ENCODE assay signal across 19 mouse cellular contexts in genomic region chr5:125147124-125147523, GRCm38 (mm10). TPM values are rescaled to one million over a fixed set of nuclear protein-coding genes. Genes with fewer than 3 reads are reported as not detected.
DNase-seq lines count a peak whose midpoint lies in the region; ATAC-seq lines count a peak whose summit lies in the region.
"Had no signal": no experiment of that assay in that cellular context is flagged by ENCODE, and none has a peak within 500 bp of the region (broad histone marks: within the 10 kb centered on the region; RNA-seq: fewer than 3 reads in every experiment).

No protein-coding gene starts in this region.

- no peaks in the 10 kb centered on the region for H3K9me3 ChIP-seq in heart, embryonic 12.5 days (replicated peaks)
- no peaks in the 10 kb centered on the region for H3K9me3 ChIP-seq in heart, embryonic 11.5 days (replicated peaks; ENCODE audit: control insufficient read depth, low read length)
- H3K9me3 ChIP-seq in midbrain, embryonic 10.5 days (replicated peaks): no peaks in the 10 kb centered on the region
- H3K9me3 ChIP-seq in midbrain, embryonic 16.5 days (replicated peaks; ENCODE audit: control insufficient read depth, low read length, poor library complexity, severe bottlenecking): no peaks in the 10 kb centered on the region
- H3K9me3 ChIP-seq in embryonic facial prominence, embryonic 15.5 days (replicated peaks): no peaks in the 10 kb centered on the region
- no peaks in the 10 kb centered on the region for H3K9me3 ChIP-seq in stomach, embryonic 15.5 days
- H3K9me3 ChIP-seq: hindbrain, embryonic 15.5 days; midbrain, embryonic 13.5 days had no signal

- ATAC-seq in heart, embryonic 12.5 days (ENCODE audit: insufficient number of reproducible peaks, low FRiP score): no peak
- ATAC-seq in heart, embryonic 11.5 days (replicated peaks; ENCODE audit: insufficient number of reproducible peaks, low FRiP score, low TSS enrichment): no peak
- ATAC-seq in midbrain, embryonic 16.5 days: no peak
- ATAC-seq in embryonic facial prominence, embryonic 15.5 days (ENCODE audit: insufficient number of reproducible peaks, low FRiP score, low TSS enrichment, low read depth): no peak
- ATAC-seq in stomach, embryonic 15.5 days (ENCODE audit: insufficient read depth, low FRiP score, low read depth): no peak
- ATAC-seq: intestine, postnatal 0 days; midbrain, embryonic 13.5 days had no signal

- H3K27me3 ChIP-seq in heart, embryonic 12.5 days (replicated peaks): no peaks in the 10 kb centered on the region
- no peaks in the 10 kb centered on the region for H3K27me3 ChIP-seq in heart, embryonic 11.5 days (ENCODE audit: control insufficient read depth, insufficient read depth, low read length)
- H3K27me3 ChIP-seq in midbrain, embryonic 10.5 days (ENCODE audit: low read depth, poor library complexity, severe bottlenecking): no peaks in the 10 kb centered on the region
- H3K27me3 ChIP-seq in midbrain, embryonic 16.5 days (ENCODE audit: control insufficient read depth, insufficient read depth, low read depth, low read length): no peaks in the 10 kb centered on the region
- H3K27me3 ChIP-seq in embryonic facial prominence, embryonic 15.5 days: no peaks in the 10 kb centered on the region
- no peaks in the 10 kb centered on the region for H3K27me3 ChIP-seq in stomach, embryonic 15.5 days (replicated peaks)
- H3K27me3 ChIP-seq: hindbrain, embryonic 15.5 days; midbrain, embryonic 13.5 days had no signal

- H3K36me3 ChIP-seq in heart, embryonic 12.5 days: no peaks in the 10 kb centered on the region
- H3K36me3 ChIP-seq in heart, embryonic 11.5 days (ENCODE audit: control insufficient read depth, insufficient read depth, low read length): peaks cover 3% of the 10 kb centered on the region; the same call in 1 of the 2 replicates
- H3K36me3 ChIP-seq in midbrain, embryonic 10.5 days: peaks cover 3% of the 10 kb centered on the region
- H3K36me3 ChIP-seq in midbrain, embryonic 16.5 days (ENCODE audit: control insufficient read depth, insufficient read depth, low read length): no peaks in the 10 kb centered on the region
- H3K36me3 ChIP-seq in embryonic facial prominence, embryonic 15.5 days: no peaks in the 10 kb centered on the region
- no peaks in the 10 kb centered on the region for H3K36me3 ChIP-seq in stomach, embryonic 15.5 days
- H3K36me3 ChIP-seq: hindbrain, embryonic 15.5 days; midbrain, embryonic 13.5 days had no signal

- no peak overlapping the region for H3K4me2 ChIP-seq in heart, embryonic 12.5 days
- no peak overlapping the region for H3K4me2 ChIP-seq in heart, embryonic 11.5 days
- no peak overlapping the region for H3K4me2 ChIP-seq in midbrain, embryonic 16.5 days (ENCODE audit: low read length)
- H3K4me2 ChIP-seq in embryonic facial prominence, embryonic 15.5 days (replicated peaks): no peak overlapping the region
- H3K4me2 ChIP-seq in stomach, embryonic 15.5 days: no peak overlapping the region
- H3K4me2 ChIP-seq: hindbrain, embryonic 15.5 days; midbrain, embryonic 13.5 days had no signal

- WGBS in heart, embryonic 12.5 days: 84% methylated on average over 5 of the region's 5 CpGs
- WGBS in heart, embryonic 11.5 days (ENCODE audit: insufficient replicate concordance): 80% methylated on average over 5 of the region's 5 CpGs
- 84% methylated on average over 5 of the region's 5 CpGs for WGBS in midbrain, embryonic 10.5 days
- 86% methylated on average over 5 of the region's 5 CpGs for whole genome bisulfite sequencing in midbrain, embryonic 16.5 days
- 78% methylated on average over 5 of the region's 5 CpGs for WGBS in embryonic facial prominence, embryonic 15.5 days
- 90% methylated on average over 4 of the region's 5 CpGs for WGBS in stomach, embryonic 15.5 days

- DNase-seq in midbrain, embryonic 10.5 days (ENCODE audit: low spot score): no peak
- DNase-seq in cerebellum, postnatal 10 days: no peak
- no peak for DNase-seq in spleen, postnatal 36 days (ENCODE audit: low spot score in 2 of 2)
- DNase-seq: adrenal gland, adult 2 months; cerebellum, adult 18-20 months; embryo, embryonic 11 days; heart, adult 18-20 months; layer of hippocampus, adult 9-11 months; right cerebral cortex, postnatal 25 days had no signal

- H3K4me3 ChIP-seq in heart, embryonic 12.5 days: no peak overlapping the region
- H3K4me3 ChIP-seq in heart, embryonic 11.5 days (ENCODE audit: low read depth, low read length): no peak overlapping the region
- no peak overlapping the region for H3K4me3 ChIP-seq in midbrain, embryonic 10.5 days
- H3K4me3 ChIP-seq in midbrain, embryonic 16.5 days (ENCODE audit: low read depth, low read length): no peak overlapping the region
- no peak overlapping the region for H3K4me3 ChIP-seq in embryonic facial prominence, embryonic 15.5 days (replicated peaks)
- H3K4me3 ChIP-seq in stomach, embryonic 15.5 days (replicated peaks): no peak overlapping the region
- H3K4me3 ChIP-seq: hindbrain, embryonic 15.5 days; midbrain, embryonic 13.5 days had no signal

- H3K4me1 ChIP-seq in heart, embryonic 12.5 days (replicated peaks): peaks cover 84% of the 10 kb centered on the region
- H3K4me1 ChIP-seq in heart, embryonic 11.5 days (ENCODE audit: control insufficient read depth, insufficient read depth, low read length): peaks cover 70% of the 10 kb centered on the region
- peaks cover 72% of the 10 kb centered on the region for H3K4me1 ChIP-seq in midbrain, embryonic 10.5 days
- H3K4me1 ChIP-seq in midbrain, embryonic 16.5 days (ENCODE audit: control insufficient read depth, insufficient read depth, low read length): peaks cover 42% of the 10 kb centered on the region
- peaks cover 87% of the 10 kb centered on the region for H3K4me1 ChIP-seq in embryonic facial prominence, embryonic 15.5 days
- peaks cover 73% of the 10 kb centered on the region for H3K4me1 ChIP-seq in stomach, embryonic 15.5 days

- H3K9ac ChIP-seq in heart, embryonic 12.5 days: no peak overlapping the region
- no peak overlapping the region for H3K9ac ChIP-seq in heart, embryonic 11.5 days (ENCODE audit: low read depth, low read length)
- H3K9ac ChIP-seq in midbrain, embryonic 16.5 days (ENCODE audit: low read depth, low read length): no peak overlapping the region
- no peak overlapping the region for H3K9ac ChIP-seq in embryonic facial prominence, embryonic 15.5 days
- H3K9ac ChIP-seq in stomach, embryonic 15.5 days: no peak overlapping the region
- H3K9ac ChIP-seq: hindbrain, embryonic 15.5 days; liver, embryonic 14.5 days; midbrain, embryonic 13.5 days had no signal

- H3K27ac ChIP-seq in heart, embryonic 12.5 days (ENCODE audit: poor library complexity, severe bottlenecking): 0 out of 2 replicates have a peak overlapping the region, but pooled peaks have one; percentile 28
- H3K27ac ChIP-seq in heart, embryonic 11.5 days (ENCODE audit: low read depth, low read length): no peak overlapping the region
- H3K27ac ChIP-seq in midbrain, embryonic 10.5 days (replicated peaks): peak overlapping the region; percentile 42
- H3K27ac ChIP-seq in midbrain, embryonic 16.5 days (ENCODE audit: low read length): no peak overlapping the region
- H3K27ac ChIP-seq in embryonic facial prominence, embryonic 15.5 days (replicated peaks): peak overlapping the region; percentile 51; the same call in 1 of the 2 replicates
- 0 out of 2 replicates have a peak overlapping the region, but pooled peaks have one; percentile 4 for H3K27ac ChIP-seq in stomach, embryonic 15.5 days
- H3K27ac ChIP-seq: kidney, postnatal 0 days; liver, embryonic 14.5 days; midbrain, embryonic 13.5 days had no signal

RNA-seq across cellular contexts. Expression of gene Ncor2, which starts 31.9 kb away (rescaled TPM):
- 17.0 and 18.6 TPM in 2 replicates for polyA plus RNA-seq in heart, embryonic 12.5 days (2016; fragmentation: Nextera tagmentation; extraction: Ambion mirVana)
- polyA plus RNA-seq in heart, embryonic 11.5 days (2014; fragmentation: Nextera tagmentation; extraction: Ambion mirVana): 14.3 and 18.8 TPM in 2 replicates
- polyA plus RNA-seq in midbrain, embryonic 10.5 days (2016; fragmentation: Nextera tagmentation; extraction: Ambion mirVana): 16.2 and 19.1 TPM in 2 replicates
- 19.9 and 22.9 TPM in 2 replicates for polyA plus RNA-seq in midbrain, embryonic 16.5 days (2015; fragmentation: Nextera tagmentation; extraction: Ambion mirVana)
- 39.3 and 41.8 TPM in 2 replicates for polyA plus RNA-seq in embryonic facial prominence, embryonic 15.5 days (2015; fragmentation: Nextera tagmentation; extraction: Ambion mirVana)
- polyA plus RNA-seq in stomach, embryonic 15.5 days (2015; fragmentation: Nextera tagmentation; extraction: Ambion mirVana): 26.7 and 32.5 TPM in 2 replicates

Comparison
In these comparisons a context has a peak if more than half of its experiments do, and no peak if none do; other contexts are left out.
1. H3K27ac ChIP-seq: peak in heart, embryonic 12.5 days (single experiment), midbrain, embryonic 10.5 days (single experiment), embryonic facial prominence, embryonic 15.5 days (single experiment) and stomach, embryonic 15.5 days (single experiment); none in heart, embryonic 11.5 days (single experiment) and midbrain, embryonic 16.5 days (single experiment).